Mouse (Mus musculus) myocyte (in vitro differentiated cells): ENCODE measurements around the gene Ythdf2. TPM values are rescaled to one million over a fixed set of nuclear protein-coding genes. Genes with fewer than 3 reads are reported as not detected.

Experiments used
- H3K27me3 ChIP-seq: one replicate; pipeline ENCODE4 v1.6.1; 2011; ENCODE audit not compliant: control insufficient read depth, insufficient read depth, insufficient read length
- H3K36me3 ChIP-seq: one replicate; pipeline ENCODE4 v1.6.1; 2011; ENCODE audit not compliant: control insufficient read depth, insufficient read depth
- H3K4me2 ChIP-seq: one replicate; pipeline ENCODE4 v1.6.1; 2011; ENCODE audit warnings: low read depth, control low read depth
- H3K4me3 ChIP-seq: one replicate; pipeline ENCODE4 v1.5.1; 2011; ENCODE audit warnings: mild to moderate bottlenecking, control low read depth, moderate library complexity
- H3K79me2 ChIP-seq: one replicate; pipeline ENCODE4 v1.6.1; 2011; ENCODE audit not compliant: control insufficient read depth, insufficient read depth
- H3ac ChIP-seq: one replicate; pipeline ENCODE4 v1.6.1; 2011; ENCODE audit not compliant: control insufficient read depth, insufficient read length
- CEBPB ChIP-seq: IDR thresholded peaks from 2 replicates; pipeline ENCODE4 v1.6.1; 2011; ENCODE audit warnings: mild to moderate bottlenecking, moderate library complexity; ENCODE audit not compliant: poor library complexity, insufficient read depth, severe bottlenecking
- E2F4 ChIP-seq: IDR thresholded peaks from one replicate; pipeline ENCODE4 v1.6.1; 2011; ENCODE audit warnings: mild to moderate bottlenecking, control low read depth, moderate library complexity; ENCODE audit not compliant: insufficient read depth
- MAX ChIP-seq: IDR thresholded peaks from one replicate; pipeline ENCODE4 v1.6.1; 2011; ENCODE audit warnings: low read depth, mild to moderate bottlenecking, control low read depth
- MYOD1 ChIP-seq, 3 experiments: IDR thresholded peaks; one replicate each; pipeline ENCODE4 v1.6.1; 2011; ENCODE audit warnings: control low read depth in 2 of 3, low read depth in 2 of 3, mild to moderate bottlenecking in 2 of 3, moderate library complexity in 1 of 3; ENCODE audit not compliant: insufficient read length in 2 of 3, control insufficient read depth in 1 of 3
- MYOG ChIP-seq, 3 experiments: IDR thresholded peaks; one replicate each; pipeline ENCODE4 v1.6.1; 2011; ENCODE audit warnings: control low read depth in 2 of 3, low read depth in 2 of 3, mild to moderate bottlenecking in 2 of 3; ENCODE audit not compliant: insufficient read length in 2 of 3, control insufficient read depth in 1 of 3, insufficient read depth in 1 of 3
- POLR2A ChIP-seq: IDR thresholded peaks from one replicate; pipeline ENCODE4 v1.6.1; 2011; ENCODE audit warnings: low read depth, mild to moderate bottlenecking, control low read depth, moderate library complexity; ENCODE audit not compliant: insufficient read length
- POLR2AphosphoS2 ChIP-seq: IDR thresholded peaks from one replicate; pipeline ENCODE4 v1.6.1; 2011; ENCODE audit warnings: low read depth, control low read depth; ENCODE audit not compliant: insufficient read length
- REST ChIP-seq: IDR thresholded peaks from one replicate; pipeline ENCODE4 v1.6.1; 2011; ENCODE audit warnings: mild to moderate bottlenecking, control low read depth, moderate library complexity; ENCODE audit not compliant: insufficient read depth, insufficient read length
- SRF ChIP-seq: IDR thresholded peaks from one replicate; pipeline ENCODE4 v1.6.1; 2011; ENCODE audit warnings: low read depth; ENCODE audit not compliant: control insufficient read depth, insufficient read length
- TCF12 ChIP-seq: IDR thresholded peaks from one replicate; pipeline ENCODE4 v1.6.1; 2011; ENCODE audit warnings: mild to moderate bottlenecking, control low read depth; ENCODE audit not compliant: poor library complexity, insufficient read depth, severe bottlenecking
- TCF3 ChIP-seq: IDR thresholded peaks from one replicate; pipeline ENCODE4 v1.6.1; 2011; ENCODE audit warnings: low read depth, control low read depth; ENCODE audit not compliant: insufficient read length
- USF1 ChIP-seq: IDR thresholded peaks from one replicate; pipeline ENCODE4 v1.6.1; 2011; ENCODE audit warnings: low read depth, mild to moderate bottlenecking, control low read depth, moderate library complexity
- polyA plus RNA-seq: library from polyadenylated mRNA; unstranded; fragments of >200 nt; fragmentation: generic; extraction: Trizol; gene quantifications from one replicate; pipeline ENCODE4 v1.2.1, GENCODE M21; 2012; ENCODE audit warnings: missing spikeins

Gene Ythdf2
- polyA plus RNA-seq, 1 experiment = 20.7 TPM

GRCm38 (mm10) chr4:132183162-132183561 lies 28.9 kb downstream of the Ythdf2 start:
- Histone ChIP-seq H3K27me3 (no peaks in the 10 kb centered on the region), H3ac (no peak overlapping the region), H3K36me3 (peaks cover 43% of the 10 kb centered on the region), H3K79me2 (peaks cover 4% of the 10 kb centered on the region), H3K4me2 (no peak overlapping the region), H3K4me3 (no peak overlapping the region)
- TF ChIP-seq POLR2A (no peak), SRF (no peak), REST (no peak), POLR2AphosphoS2 (no peak), CEBPB (no peak), E2F4 (no peak), MYOG (IDR thresholded peaks at IDR 0.05; ENCODE audit: control insufficient read depth in 1 of 3, insufficient read depth in 1 of 3, insufficient read length in 2 of 3, low read depth in 2 of 3) (no peak), TCF12 (no peak), MYOD1 (IDR thresholded peaks at IDR 0.05; ENCODE audit: control insufficient read depth in 1 of 3, insufficient read length in 2 of 3, low read depth in 2 of 3) (no peak), TCF3 (no peak), MAX (no peak), USF1 (no peak)

GRCm38 (mm10) chr4:132181721-132182658 lies 30.1 kb downstream of the Ythdf2 start:
- peaks cover 42% of the 10 kb centered on the region for H3K36me3 ChIP-seq
- TF ChIP-seq MYOD1 (IDR thresholded peaks at IDR 0.05; ENCODE audit: control insufficient read depth in 1 of 3, insufficient read length in 2 of 3, low read depth in 2 of 3) = no peak
- TF ChIP-seq MYOG (IDR thresholded peaks at IDR 0.05; ENCODE audit: control insufficient read depth in 1 of 3, insufficient read depth in 1 of 3, insufficient read length in 2 of 3, low read depth in 2 of 3) = no peak
- TF ChIP-seq POLR2AphosphoS2 = peak; percentile 16
- TF ChIP-seq POLR2A = no peak
- no peak for TF ChIP-seq USF1

DNA sequence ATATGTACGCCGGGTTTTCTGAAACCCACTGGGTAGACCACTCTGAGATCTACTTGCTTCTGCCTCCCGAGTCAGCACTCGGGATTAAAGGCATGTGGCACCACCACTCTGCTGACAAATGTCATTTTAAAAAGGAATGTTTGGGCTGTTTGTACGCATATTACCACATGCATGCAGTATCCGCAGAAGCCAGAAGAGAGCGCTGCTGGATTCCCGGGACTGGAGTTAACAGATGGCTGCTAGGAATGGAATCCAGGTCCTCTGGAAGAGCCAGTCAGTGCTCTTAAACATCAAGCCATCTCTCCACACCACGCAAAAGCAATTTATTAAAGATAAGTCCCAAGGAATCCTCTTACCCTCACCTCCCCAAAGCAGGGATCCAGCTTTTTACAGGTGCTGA lies 31.4 kb downstream of the Ythdf2 start:
- Histone ChIP-seq H3K79me2 (no peaks in the 10 kb centered on the region), H3ac (no peak overlapping the region)
- TF ChIP-seq USF1 (no peak), REST (no peak), SRF (no peak), TCF12 (no peak), MAX (no peak), CEBPB (no peak), POLR2AphosphoS2 (no peak)

More at GRCm38 (mm10) chr4:132181721-132182658, 30.1 kb downstream of the Ythdf2 start:
- Histone ChIP-seq H3K4me2 (no peak overlapping the region), H3K27me3 (no peaks in the 10 kb centered on the region), H3K79me2 (no peaks in the 10 kb centered on the region), H3K4me3 (no peak overlapping the region), H3ac (no peak overlapping the region)

GRCm38 (mm10) chr4:132178630-132179059 lies 33.5 kb downstream of the Ythdf2 start:
- no peaks in the 10 kb centered on the region for H3K27me3 ChIP-seq
- TF ChIP-seq USF1 (no peak), TCF12 (no peak), MYOD1 (IDR thresholded peaks at IDR 0.05; ENCODE audit: control insufficient read depth in 1 of 3, insufficient read length in 2 of 3, low read depth in 2 of 3) (no peak), TCF3 (no peak), POLR2AphosphoS2 (no peak), POLR2A (no peak), E2F4 (no peak), MAX (no peak), REST (no peak), MYOG (IDR thresholded peaks at IDR 0.05; ENCODE audit: control insufficient read depth in 1 of 3, insufficient read depth in 1 of 3, insufficient read length in 2 of 3, low read depth in 2 of 3) (no peak), CEBPB (no peak), SRF (no peak)
- no peaks in the 10 kb centered on the region for H3K79me2 ChIP-seq
- no peak overlapping the region for H3ac ChIP-seq
- H3K4me2 ChIP-seq = peak overlapping the region; percentile 59
- H3K4me3 ChIP-seq = no peak overlapping the region
- H3K36me3 ChIP-seq = peaks cover 11% of the 10 kb centered on the region

More for the DNA sequence above, 31.4 kb downstream of the Ythdf2 start:
- Histone ChIP-seq H3K36me3 (peaks cover 30% of the 10 kb centered on the region), H3K4me2 (no peak overlapping the region), H3K4me3 (no peak overlapping the region), H3K27me3 (no peaks in the 10 kb centered on the region)

DNA sequence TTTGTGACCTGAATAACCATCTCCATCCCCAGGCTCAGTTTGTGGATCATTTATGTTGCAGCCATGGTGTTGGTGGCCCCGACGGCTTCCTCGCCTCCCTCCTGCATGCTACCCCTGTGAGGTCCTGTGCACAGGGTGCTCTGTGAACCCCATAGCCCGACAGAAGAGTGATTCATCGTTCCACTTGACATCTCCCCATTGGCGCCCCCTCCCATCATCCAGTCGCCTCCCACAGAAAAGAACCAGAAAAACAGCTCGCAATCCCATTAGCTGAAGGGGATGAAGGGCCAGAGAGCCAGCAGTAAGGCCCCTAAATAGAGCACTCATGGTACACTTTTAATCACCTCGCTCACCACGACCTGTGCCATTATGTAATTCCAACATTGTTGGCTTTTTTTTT lies 35.6 kb downstream of the Ythdf2 start:
- H3K27me3 ChIP-seq = no peaks in the 10 kb centered on the region
- no peak overlapping the region for H3K4me3 ChIP-seq
- H3K4me2 ChIP-seq = no peak overlapping the region
- H3K79me2 ChIP-seq = no peaks in the 10 kb centered on the region
- no peak overlapping the region for H3ac ChIP-seq
- no peak for TF ChIP-seq MAX
- TF ChIP-seq E2F4 = no peak
- no peak for TF ChIP-seq REST
- no peak for TF ChIP-seq TCF12
- no peak for TF ChIP-seq USF1
- TF ChIP-seq MYOD1 (IDR thresholded peaks at IDR 0.05; ENCODE audit: control insufficient read depth in 1 of 3, insufficient read length in 2 of 3, low read depth in 2 of 3) = no peak
- TF ChIP-seq SRF = no peak
- TF ChIP-seq TCF3 = no peak
- TF ChIP-seq CEBPB = no peak
- no peak for TF ChIP-seq POLR2A
- H3K36me3 ChIP-seq = no peaks in the 10 kb centered on the region
